Mouse (Mus musculus) 416B (cell line): Measurements from ENCODE around the gene Ogfod2.
A peak's percentile ranks its signal among the peaks of the same experiment; 100 is the strongest.

ENCODE experiments used
- DNase-seq: peaks from one replicate; pipeline ENCODE4 v3.0.0; 2011; ENCODE audit warnings: low read depth

The Ogfod2 gene

GRCm38 (mm10) chr5:124155943-124156342 lies 43.8 kb downstream of the Ogfod2 start:
- DNase-seq, result no peak

- no peak for DNase-seq
These were observed 46.2 kb downstream of the Ogfod2 start for GRCm38 (mm10) chr5:124158305-124158704.

GRCm38 (mm10) chr5:124159453-124159852 lies 47.4 kb downstream of the Ogfod2 start:
- DNase-seq, result no peak

- DNase-seq, result no peak
These were observed 49.7 kb downstream of the Ogfod2 start for GRCm38 (mm10) chr5:124161831-124162230.

- peak; percentile 76 for DNase-seq
These were observed 50.5 kb downstream of the Ogfod2 start for GRCm38 (mm10) chr5:124162577-124162976.

- no peak for DNase-seq
These were observed 51.3 kb downstream of the Ogfod2 start for GRCm38 (mm10) chr5:124163445-124163844.
